ENCODE assay signal across 14 mouse cellular contexts in the genomic region with DNA sequence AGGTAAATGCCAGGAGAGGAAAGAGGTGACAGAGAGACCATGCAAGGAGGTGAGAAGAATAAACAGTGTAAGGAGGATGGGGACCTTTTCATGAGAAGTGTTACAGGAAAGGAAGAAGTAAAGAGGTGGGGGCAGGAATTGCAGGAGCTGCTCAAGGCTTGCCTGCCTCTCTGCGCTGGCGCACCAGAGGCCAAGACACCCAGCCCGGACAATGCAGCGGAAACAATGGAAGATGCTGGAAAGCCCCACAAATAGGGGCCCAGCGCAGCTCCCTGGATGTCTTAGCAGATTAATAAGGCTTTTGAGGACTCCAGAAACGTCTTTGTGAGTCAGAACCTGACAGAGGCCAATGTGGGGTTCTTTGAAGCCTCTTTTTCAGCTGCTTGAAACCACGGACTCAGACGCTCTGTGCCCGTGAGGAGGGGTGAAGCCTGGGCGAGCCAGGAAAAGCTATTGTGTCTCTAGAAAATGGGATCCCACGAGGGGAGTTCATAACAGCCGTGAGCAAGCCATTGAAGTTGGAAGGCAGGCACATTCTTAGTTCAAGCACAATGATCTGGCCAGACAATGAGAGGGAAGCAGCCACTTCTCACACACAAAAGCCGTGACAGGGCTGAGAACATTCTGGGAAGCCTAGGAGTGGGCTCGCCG.
DNase-seq lines count a peak whose midpoint lies in the region; ATAC-seq and TF ChIP-seq lines count a peak whose summit lies in the region.
"Had no signal": no experiment of that assay in that cellular context is flagged by ENCODE, and none has a peak within 500 bp of the region (broad histone marks: within the 10 kb centered on the region; RNA-seq: fewer than 3 reads in every experiment).

No protein-coding gene starts in this region.

- DNase-seq in gastrocnemius, adult 2 months = no peak
- DNase-seq in gastrocnemius, postnatal 14 days = no peak
- DNase-seq in midbrain, embryonic 11.5 days (ENCODE audit: low spot score, missing footprints) = peak; percentile 92
- peak; percentile 63 for DNase-seq in retina, embryonic 14.5 days (ENCODE audit: low spot score)
- DNase-seq in gastrocnemius, postnatal 36 days = no peak
- no peak for DNase-seq in layer of hippocampus, adult 8-10 months (ENCODE audit: low spot score in 2 of 2)
- DNase-seq in frontal cortex, adult 2 months (ENCODE audit: extremely low spot score in 1 of 2, low spot score in 1 of 2) = no peak
- DNase-seq: layer of hippocampus, adult 9-11 months; lung, adult 2 months; spleen, adult 18-20 months had no signal

- H3K9ac ChIP-seq in forebrain, embryonic 16.5 days (replicated peaks; ENCODE audit: low read depth, low read length) = no peak overlapping the region
- peak overlapping the region; percentile 26; the same call in 1 of the 2 replicates for H3K9ac ChIP-seq in midbrain, embryonic 11.5 days (ENCODE audit: low read length)
- H3K9ac ChIP-seq: kidney, embryonic 15.5 days; limb, embryonic 13.5 days had no signal

- intact Hi-C loops in gastrocnemius, adult 2 months (cut with DNase I) = no loop called here
- intact Hi-C loops in gastrocnemius, postnatal 14 days (cut with DNase I; ENCODE audit: low total_unique reads) = no loop called here
- intact Hi-C loops in gastrocnemius, postnatal 36 days (cut with DNase I) = no loop called here

- peak; percentile 23; the same call in 1 of the 2 replicates for ATAC-seq in forebrain, embryonic 16.5 days
- peak; percentile 85 for ATAC-seq in midbrain, embryonic 11.5 days (ENCODE audit: low FRiP score)
- ATAC-seq: activated CD4-positive, CD25-positive, alpha-beta regulatory T cell, adult 4 months had no signal

- WGBS in forebrain, embryonic 16.5 days = 10% methylated on average over 15 of the region's 15 CpGs
- 21% methylated on average over 15 of the region's 15 CpGs for WGBS in midbrain, embryonic 11.5 days

- no peaks in the 10 kb centered on the region for H3K9me3 ChIP-seq in forebrain, embryonic 16.5 days (ENCODE audit: control insufficient read depth, low read length)
- no peaks in the 10 kb centered on the region for H3K9me3 ChIP-seq in midbrain, embryonic 11.5 days (ENCODE audit: control insufficient read depth, low read length)
- H3K9me3 ChIP-seq: kidney, embryonic 15.5 days; limb, embryonic 13.5 days had no signal

- no peak for TF ChIP-seq CTCF in gastrocnemius, adult 2 months (IDR thresholded peaks at IDR 0.05)

- H3K27ac ChIP-seq in gastrocnemius, adult 2 months = peak overlapping the region; percentile 59; the same call in 1 of the 2 replicates
- no peak overlapping the region for H3K27ac ChIP-seq in forebrain, embryonic 16.5 days (ENCODE audit: low read length)
- peak overlapping the region; percentile 55 for H3K27ac ChIP-seq in midbrain, embryonic 11.5 days (ENCODE audit: low read depth, low read length)
- H3K27ac ChIP-seq: kidney, embryonic 15.5 days; limb, embryonic 13.5 days had no signal

- no peaks in the 10 kb centered on the region for H3K27me3 ChIP-seq in forebrain, embryonic 16.5 days (replicated peaks; ENCODE audit: control insufficient read depth, insufficient read depth, low read length)
- H3K27me3 ChIP-seq in midbrain, embryonic 11.5 days (ENCODE audit: control insufficient read depth, insufficient read depth, low read length) = no peaks in the 10 kb centered on the region
- H3K27me3 ChIP-seq: kidney, embryonic 15.5 days had no signal

- no peaks in the 10 kb centered on the region for H3K36me3 ChIP-seq in forebrain, embryonic 16.5 days (ENCODE audit: control insufficient read depth, insufficient read depth)
- no peaks in the 10 kb centered on the region for H3K36me3 ChIP-seq in midbrain, embryonic 11.5 days (ENCODE audit: control insufficient read depth, insufficient read depth, low read length)
- H3K36me3 ChIP-seq: kidney, embryonic 15.5 days; limb, embryonic 13.5 days had no signal

- H3K4me1 ChIP-seq in forebrain, embryonic 16.5 days (replicated peaks; ENCODE audit: control insufficient read depth, insufficient read depth, low read length) = peaks cover 9% of the 10 kb centered on the region
- peaks cover 10% of the 10 kb centered on the region for H3K4me1 ChIP-seq in midbrain, embryonic 11.5 days (ENCODE audit: control insufficient read depth, insufficient read depth, low read length)
- H3K4me1 ChIP-seq: kidney, embryonic 15.5 days had no signal

- no peak overlapping the region for H3K4me2 ChIP-seq in forebrain, embryonic 16.5 days (ENCODE audit: low read length)
- 0 out of 2 replicates have a peak overlapping the region, but pooled peaks have one; percentile 1 for H3K4me2 ChIP-seq in midbrain, embryonic 11.5 days
- H3K4me2 ChIP-seq: kidney, embryonic 15.5 days; limb, embryonic 13.5 days had no signal

- no peak overlapping the region for H3K4me3 ChIP-seq in gastrocnemius, adult 2 months
- H3K4me3 ChIP-seq in forebrain, embryonic 16.5 days (replicated peaks; ENCODE audit: low read length) = no peak overlapping the region
- H3K4me3 ChIP-seq in midbrain, embryonic 11.5 days (ENCODE audit: low read depth, low read length) = no peak overlapping the region
- H3K4me3 ChIP-seq: kidney, embryonic 15.5 days; limb, embryonic 13.5 days had no signal

Comparison
In these comparisons a context has a peak if more than half of its experiments do, and no peak if none do; other contexts are left out.
1. DNase-seq: peak in midbrain, embryonic 11.5 days (single experiment) and retina, embryonic 14.5 days (single experiment); none in gastrocnemius, adult 2 months (single experiment), gastrocnemius, postnatal 14 days (single experiment), gastrocnemius, postnatal 36 days (0 of 2), layer of hippocampus, adult 8-10 months (0 of 2) and frontal cortex, adult 2 months (0 of 2).